Mouse (Mus musculus) embryonic stem cell, embryonic (primary cell): ENCODE results near the gene Klhl26.

Experiments
- CTCF ChIA-PET, 4 experiments: fragments of 300-600 bp in 2 of 4; fragments of 350-600 bp in 2 of 4; sonication (Branson Sonifier 250); formaldehyde crosslinking; loops; one replicate each; lab custom pipeline; 2022; ENCODE audit warnings: inconsistent platforms in 2 of 4; lab: Charles Lee
- POLR2A ChIA-PET, 4 experiments: fragments of 300-600 bp in 2 of 4; fragments of 350-600 bp in 2 of 4; sonication (Branson Sonifier 250); formaldehyde crosslinking; loops; one replicate each; lab custom pipeline; 2022; ENCODE audit warnings: antibody characterized with exemption in 4 of 4, inconsistent platforms in 1 of 4; lab: Charles Lee

Klhl26 gene

DNA sequence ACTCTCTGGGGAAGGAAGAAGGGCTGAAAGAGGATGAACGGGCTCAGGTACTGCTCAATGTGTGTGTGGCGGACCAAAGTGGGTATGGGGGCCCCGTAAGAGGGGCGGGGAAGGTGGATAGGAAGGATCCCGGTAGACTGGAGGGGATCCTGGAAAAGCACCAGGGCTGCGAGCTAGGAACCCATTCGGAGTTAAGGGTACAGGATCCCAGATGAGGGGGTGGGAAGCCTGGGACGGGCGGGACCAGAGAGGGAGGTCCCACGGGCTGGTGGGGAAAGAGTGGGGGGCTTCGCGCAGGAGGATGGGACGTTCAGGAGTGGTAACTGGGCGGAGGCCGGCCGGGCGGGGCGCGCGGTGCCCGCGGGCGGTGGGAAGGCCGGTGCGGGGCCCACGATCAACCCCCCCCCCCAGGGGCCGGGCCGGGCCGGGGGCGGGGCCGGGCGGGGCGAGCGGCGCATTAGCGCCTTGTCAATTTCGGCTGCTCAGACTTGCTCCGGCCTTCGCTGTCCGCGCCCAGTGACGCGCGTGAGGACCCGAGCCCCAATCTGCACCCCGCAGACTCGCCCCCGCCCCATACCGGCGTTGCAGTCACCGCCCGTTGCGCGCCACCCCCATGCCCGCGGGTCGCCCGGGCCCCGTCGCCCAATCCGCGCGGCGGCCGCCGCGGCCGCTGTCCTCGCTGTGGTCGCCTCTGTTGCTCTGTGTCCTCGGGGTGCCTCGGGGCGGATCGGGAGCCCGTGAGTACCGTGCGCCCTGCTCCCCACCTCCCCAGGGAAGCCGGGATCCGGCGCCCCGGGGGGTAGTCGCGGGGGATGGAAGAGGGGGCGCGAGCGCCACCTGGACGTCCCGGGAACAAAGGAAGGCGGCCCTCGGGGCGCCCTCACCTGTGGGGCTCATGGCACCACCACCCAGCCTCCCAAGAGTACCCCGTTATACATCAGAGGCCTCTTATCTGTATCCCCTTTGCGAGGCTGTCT, 16.2 kb upstream of the Klhl26 start, which contains the start of gene Crlf1:
TSS of gene Crlf1 (plus strand) at position 495 of the 977 bp plus-strand sequence.
- ChIA-PET POLR2A (interaction anchor here in 2 of 4 experiments (1.0 to 1.7 kb wide), 2 partner anchors 13 to 30 kb away, joined by 3 to 4 read pairs; partner anchors contain the start of gene Rex1bd (in 1 of the 2)), CTCF (no interaction called here)

DNA sequence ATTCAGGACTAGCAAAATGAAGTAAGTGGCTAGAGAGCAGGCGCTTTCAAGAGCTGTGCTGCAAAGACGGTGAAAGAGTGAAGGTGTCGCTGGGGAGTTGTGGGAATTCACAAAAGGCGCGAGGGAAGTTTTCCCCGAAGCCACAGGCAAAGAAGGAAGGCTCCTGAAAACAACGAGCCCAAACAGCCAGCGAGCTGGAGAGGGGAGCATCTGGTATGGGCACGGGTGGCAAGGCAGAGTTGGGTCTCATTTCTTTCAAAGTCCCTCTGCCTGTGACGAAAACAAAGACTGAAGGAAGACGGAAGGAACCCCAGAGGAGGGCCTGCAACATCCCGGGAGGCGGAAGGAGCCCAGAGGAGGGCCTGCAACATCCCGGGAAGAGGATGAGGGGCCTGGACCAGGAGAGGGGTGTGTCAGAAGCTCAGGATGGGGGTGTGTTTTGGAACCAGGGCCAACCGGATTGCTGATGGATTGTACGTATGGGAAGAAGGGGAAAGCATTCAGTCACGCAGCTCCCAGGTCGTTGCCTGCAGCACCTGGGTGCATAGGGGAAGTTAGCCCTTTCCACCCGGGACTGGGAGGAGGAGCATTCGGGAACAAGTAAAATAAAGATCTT, 14.2 kb upstream of the Klhl26 start:
- ChIA-PET POLR2A (interaction anchor here in 3 of 4 experiments (0.6 to 2.4 kb wide), 12 partner anchors 9 to 207 kb away, joined by 3 to 9 read pairs (median 4); partner anchors contain the start of genes Rex1bd (in 2 of the 3), Klhl26 (in 1 of the 3), Pgpep1 (in 1 of the 3) and Uba52 (in 1 of the 3)), CTCF (interaction anchor here in 3 of 4 experiments (0.6 to 1.2 kb wide), 5 partner anchors 8 to 349 kb away, joined by 3 to 10 read pairs (median 3); partner anchors contain the start of gene Arrdc2 (in 1 of the 3))

DNA sequence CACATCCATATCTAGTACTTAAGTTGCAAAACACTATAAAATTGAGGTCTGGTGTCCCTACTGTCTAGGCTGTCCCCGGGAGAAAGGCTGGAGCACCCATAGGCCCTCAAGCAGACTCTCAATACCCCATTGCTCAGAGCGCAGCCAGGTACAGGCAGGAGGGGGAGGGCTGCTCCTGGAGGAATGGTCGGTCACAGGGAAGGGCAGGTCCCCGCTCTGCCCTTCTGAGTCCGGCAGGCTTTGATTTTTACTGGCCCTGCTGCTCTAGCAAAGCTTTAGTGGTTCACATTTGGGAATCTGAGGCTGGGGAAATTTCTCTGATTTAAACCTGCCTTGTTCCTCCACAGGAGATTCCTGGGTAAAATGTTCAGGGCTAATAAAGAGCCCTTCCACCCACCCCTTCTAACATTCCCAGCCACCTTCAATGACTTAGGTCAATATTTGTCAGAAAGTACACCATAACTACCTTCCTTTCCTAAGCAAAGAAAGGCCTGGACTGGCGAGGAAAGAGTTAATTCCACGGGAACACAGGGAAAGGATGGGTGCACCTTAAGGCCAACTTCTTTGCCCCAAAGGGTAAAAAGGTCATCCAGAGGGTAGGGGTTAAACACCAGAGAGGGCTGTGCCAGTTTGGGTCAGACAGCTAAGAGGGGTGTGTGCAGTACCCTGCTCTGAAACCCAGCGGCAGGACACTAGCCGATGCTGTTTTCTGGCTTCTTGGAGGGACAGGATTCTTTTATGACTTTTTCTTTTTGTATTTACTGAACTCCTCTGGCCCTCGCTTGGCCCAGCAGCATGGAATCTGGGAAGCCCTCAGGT, 13.5 kb upstream of the Klhl26 start:
- ChIA-PET POLR2A (interaction anchor here in 2 of 4 experiments (0.6 to 2.4 kb wide), 10 partner anchors 10 to 208 kb away, joined by 3 to 9 read pairs (median 4); partner anchors contain the start of genes Klhl26 (in 1 of the 2), Pgpep1 (in 1 of the 2) and Uba52 (in 1 of the 2)), CTCF (interaction anchor here in 2 of 4 experiments (0.7 to 1.2 kb wide), 3 partner anchors 13 to 129 kb away, joined by 3 to 4 read pairs (median 3); no protein-coding TSS in a partner anchor)

DNA sequence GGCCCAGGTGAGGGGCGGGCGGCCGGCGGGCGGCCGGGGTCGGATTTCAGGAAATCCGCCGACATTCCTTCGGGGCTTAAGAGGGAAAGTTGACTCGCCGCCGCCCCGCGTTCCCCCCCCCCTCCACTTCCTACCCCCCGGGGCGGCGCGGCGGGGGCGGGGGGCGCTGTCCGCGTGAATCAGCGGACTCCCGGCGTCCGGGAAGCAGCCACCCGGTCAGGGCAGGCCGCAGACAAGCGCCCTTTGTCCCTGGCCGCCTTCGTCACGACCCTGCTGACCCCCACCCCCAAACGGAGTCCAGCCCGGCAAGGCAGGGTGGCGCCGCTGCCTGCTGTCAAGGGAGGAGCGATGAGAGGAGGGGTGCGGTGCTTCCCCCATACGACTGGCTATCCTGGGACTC, 12.8 kb upstream of the Klhl26 start:
- POLR2A ChIA-PET: interaction anchor here in 2 of 4 experiments (1.4 to 2.4 kb wide), 2 partner anchors 11 to 16 kb away, joined by 6 to 8 read pairs; no protein-coding TSS in a partner anchor
- CTCF ChIA-PET: no interaction called here

DNA sequence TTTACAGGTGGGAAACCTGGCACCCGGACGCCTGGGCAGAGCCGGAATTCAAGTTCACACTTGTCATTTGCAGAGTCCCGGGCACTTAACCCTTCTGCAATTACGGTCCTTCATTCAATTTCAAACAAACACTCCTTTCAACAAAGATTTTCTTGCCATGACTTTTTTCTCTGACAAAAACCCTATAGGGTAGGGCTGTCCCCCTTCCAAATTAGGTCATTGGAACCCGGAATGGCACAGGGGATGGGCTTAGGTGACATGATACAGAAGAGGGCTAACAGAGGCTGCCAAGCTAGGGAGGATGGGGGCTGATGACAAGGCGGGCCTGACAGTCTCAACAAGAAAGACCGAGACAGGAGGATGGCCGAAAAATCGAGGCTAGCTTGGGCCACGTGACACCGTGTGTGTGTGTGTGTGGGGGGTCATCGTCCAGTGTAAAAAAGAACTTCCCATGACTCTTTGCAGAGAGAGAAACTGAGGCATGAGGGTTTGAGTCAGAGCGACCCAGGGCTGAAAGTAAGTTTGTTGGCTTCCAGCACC, 12.2 kb upstream of the Klhl26 start:
- ChIA-PET POLR2A (interaction anchor here in 2 of 4 experiments (1.4 to 2.4 kb wide), 2 partner anchors 11 to 17 kb away, joined by 6 to 8 read pairs; no protein-coding TSS in a partner anchor), CTCF (no interaction called here)

DNA sequence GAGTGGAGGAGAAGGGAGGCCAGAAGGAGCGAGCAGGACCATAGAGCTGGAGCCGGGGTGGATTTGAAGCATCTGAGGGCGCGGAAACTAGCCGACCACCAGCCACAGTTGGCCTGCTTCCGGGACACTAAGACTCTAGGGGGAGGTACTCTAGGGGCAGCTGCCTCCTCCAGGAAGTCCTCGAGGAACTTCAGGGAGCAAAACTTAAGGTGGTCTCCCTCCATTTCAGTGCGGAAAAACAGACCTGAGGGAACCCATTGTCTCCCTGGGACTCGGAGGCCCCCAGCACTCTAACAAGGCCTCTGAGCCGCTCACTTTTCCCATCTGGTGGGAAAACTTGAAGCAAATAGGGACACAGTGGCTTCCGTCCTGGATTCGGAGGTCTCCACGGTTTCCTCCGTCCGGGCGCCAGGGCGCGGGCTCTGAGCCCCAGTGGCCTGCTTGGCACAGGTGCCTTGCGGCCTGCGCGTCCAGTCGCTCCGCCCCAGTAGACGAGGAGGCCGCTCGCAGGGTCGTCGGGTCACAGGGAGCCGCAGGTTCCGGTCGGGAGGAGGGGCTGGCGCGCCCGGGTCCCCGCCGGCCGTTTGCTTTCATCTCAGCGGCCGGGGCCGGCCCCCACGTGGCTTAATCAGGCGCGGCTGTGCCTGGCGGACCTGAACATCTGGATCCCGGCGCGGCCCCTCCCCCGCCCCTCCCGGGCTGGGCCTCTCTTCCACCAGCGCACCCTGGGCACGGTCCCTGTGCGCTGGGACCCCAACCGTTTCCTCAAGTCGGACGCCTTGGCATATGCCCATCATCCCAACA, 11.4 kb upstream of the Klhl26 start:
- CTCF ChIA-PET: no interaction called here
- POLR2A ChIA-PET: interaction anchor here in 2 of 4 experiments (0.7 to 1.4 kb wide), 5 partner anchors 11 to 194 kb away, joined by 3 to 6 read pairs (median 3); partner anchors contain the start of genes Ell (in 1 of the 2) and Klhl26 (in 1 of the 2)

DNA sequence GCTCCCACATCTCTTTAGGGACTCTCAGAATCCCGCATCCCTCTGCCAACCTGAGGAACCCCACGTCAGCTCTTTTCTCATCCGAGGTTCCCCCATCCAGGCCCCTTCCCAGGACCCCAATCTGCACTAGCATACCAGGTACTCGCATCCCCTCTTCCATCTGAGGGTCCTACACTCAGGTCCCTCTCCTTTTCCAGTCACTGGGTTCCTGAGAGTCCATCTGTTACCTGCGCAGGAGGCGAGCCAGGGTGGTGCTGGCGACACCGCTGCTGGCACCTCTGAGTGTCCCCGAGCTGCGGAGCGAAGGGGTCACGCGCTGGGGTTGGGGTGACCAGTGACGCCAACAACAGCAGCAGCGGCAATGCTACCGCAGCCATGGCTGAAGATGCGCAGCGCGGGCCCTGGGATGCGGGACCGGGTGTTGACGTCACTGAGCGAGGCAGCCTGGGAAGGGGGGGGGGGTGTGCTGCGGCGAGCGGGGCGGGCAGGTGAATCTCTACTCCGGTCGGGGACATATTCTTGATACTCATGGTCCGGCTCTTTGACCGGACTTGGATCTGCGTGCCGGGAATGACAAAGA, 10.3 kb upstream of the Klhl26 start, which contains the start of gene Tmem59l:
TSS of gene Tmem59l (minus strand) at position 418 of the 580 bp plus-strand sequence.
- ChIA-PET CTCF (interaction anchor here in 1 of 4 experiments (0.6 kb wide), 1 partner anchor 18 kb away, joined by 3 read pairs; no protein-coding TSS in a partner anchor), POLR2A (interaction anchor here (1.0 to 1.6 kb wide), 6 partner anchors 10 to 52 kb away, joined by 3 to 8 read pairs (median 3); partner anchors contain the start of genes Klhl26 (in 3 of the 4), Ell (in 1 of the 4) and Rex1bd (in 1 of the 4))

DNA sequence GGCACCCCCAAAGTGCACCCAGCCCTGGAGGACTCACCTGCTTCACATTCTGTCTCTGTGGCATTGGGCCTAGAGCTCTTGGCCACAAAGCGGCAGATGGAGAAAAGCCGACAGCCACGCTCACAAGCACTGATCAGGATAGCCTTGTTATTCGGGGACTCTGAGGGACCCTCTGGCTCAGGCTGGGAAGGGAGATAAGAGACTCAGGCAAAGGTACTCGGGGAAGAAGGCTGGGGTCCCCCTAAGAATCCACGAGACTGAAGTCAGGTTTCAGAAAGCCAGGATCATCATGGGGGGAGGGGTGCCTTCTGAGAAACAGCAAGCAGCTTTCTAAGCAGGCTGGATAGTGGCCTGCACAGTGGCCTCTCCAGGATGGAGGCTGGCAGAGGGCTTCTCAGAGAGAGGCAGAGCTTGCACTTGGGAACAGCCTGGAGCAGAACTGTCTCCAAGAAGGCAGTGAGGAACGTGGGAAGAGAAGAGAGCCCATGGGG, 9.5 kb upstream of the Klhl26 start:
- ChIA-PET CTCF (interaction anchor here in 1 of 4 experiments (0.6 to 1.0 kb wide), 2 partner anchors 10 to 19 kb away, joined by 3 read pairs; partner anchors contain the start of gene Klhl26), POLR2A (interaction anchor here (1.0 to 1.6 kb wide), 7 partner anchors 9 to 23 kb away, joined by 3 to 8 read pairs (median 4); partner anchors contain the start of genes Klhl26 (in 3 of the 4) and Rex1bd (in 1 of the 4))

DNA sequence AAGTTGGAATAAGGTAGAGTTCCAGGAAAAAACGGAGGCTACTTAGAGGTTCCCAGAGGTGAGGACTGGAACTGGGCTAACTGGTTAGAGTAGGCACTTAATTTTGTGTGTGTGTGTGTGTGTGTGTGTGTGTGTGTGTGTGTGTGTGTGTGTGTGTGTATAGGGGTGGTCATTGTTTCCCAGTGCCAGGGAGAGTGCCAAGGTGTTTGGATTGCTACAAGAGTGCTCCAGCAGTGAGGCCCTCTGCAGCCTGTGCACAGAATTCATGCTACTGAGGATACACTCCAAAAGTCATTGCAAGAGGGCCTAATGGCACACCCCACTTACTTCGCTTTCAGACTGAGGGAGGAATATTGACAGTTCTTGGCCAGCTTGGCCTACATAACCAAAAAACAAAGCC, 6.2 kb upstream of the Klhl26 start:
- POLR2A ChIA-PET: no interaction called here

DNA sequence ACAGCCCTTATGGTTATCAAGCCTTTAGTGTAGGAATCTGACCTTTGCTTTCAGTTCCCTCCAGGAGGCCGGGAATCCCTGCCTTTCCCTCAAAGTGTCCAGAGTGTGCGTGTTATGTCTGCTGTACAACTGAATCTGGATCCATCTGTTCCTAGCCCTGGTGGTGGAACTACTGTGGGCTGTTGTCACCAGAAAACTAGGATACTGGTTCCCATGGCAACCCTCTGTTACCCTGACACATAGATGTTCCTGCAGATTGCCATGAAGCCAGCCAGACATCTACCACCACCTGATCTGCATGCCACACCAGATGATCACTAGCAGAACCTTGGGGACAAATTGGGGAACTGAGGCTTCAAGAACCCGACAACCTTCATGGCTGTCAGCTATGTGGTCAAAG, 5.1 kb upstream of the Klhl26 start:
- CTCF ChIA-PET: interaction anchor here in 1 of 4 experiments (0.6 kb wide), 1 partner anchor 282 kb away, joined by 3 read pairs; no protein-coding TSS in a partner anchor
- POLR2A ChIA-PET: no interaction called here

More for the DNA sequence above, 6.2 kb upstream of the Klhl26 start:
- CTCF ChIA-PET: no interaction called here

DNA sequence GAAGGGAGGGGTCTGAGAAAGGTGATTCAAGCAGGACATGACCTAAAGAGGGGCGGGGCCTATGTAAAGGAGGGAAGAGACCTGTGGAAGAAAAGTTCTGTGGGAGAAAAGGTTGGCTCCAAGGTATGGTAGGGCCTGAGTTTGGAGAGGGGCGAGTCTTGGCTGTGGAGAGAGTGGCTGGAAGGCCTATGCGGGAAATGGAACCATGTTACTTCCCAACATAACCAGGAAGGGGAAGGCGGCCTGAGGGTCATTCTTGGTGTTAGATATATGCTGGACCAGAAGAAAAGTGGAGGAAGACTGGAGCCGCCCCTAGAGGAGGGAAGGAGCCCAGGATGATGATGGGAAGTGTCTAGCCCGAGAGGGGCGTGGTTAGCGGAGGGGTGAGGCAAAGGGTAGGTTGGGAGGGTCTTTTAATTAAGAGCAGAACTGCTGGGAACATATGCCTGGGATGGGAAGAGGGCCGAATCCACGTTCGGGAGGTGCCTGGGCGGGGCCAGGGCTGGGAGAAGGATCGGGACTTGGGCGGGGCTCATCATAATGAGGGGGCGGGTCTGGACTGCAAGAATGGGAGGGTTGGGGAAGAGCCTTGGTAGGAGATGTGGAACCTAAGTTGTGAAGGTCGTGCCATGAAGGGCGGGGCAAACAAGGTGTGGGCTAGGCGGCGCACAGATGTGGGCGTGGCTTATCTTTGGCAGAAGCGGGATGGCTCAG, 658 bp upstream of the Klhl26 start:
- CTCF ChIA-PET: interaction anchor here in 3 of 4 experiments (0.5 to 1.3 kb wide), 13 partner anchors 17 to 362 kb away, joined by 3 to 14 read pairs (median 4); partner anchors contain the start of genes Arrdc2 (in 1 of the 3), Homer3 (in 1 of the 3) and Rex1bd (in 1 of the 3)
- POLR2A ChIA-PET: interaction anchor here (0.6 to 2.0 kb wide), 68 partner anchors 9 to 728 kb away, joined by 3 to 32 read pairs (median 4); partner anchors contain the start of genes Arrdc2 (in 2 of the 4), Ell (in 2 of the 4), Fkbp8 (in 2 of the 4) and Kxd1 (in 2 of the 4)

DNA sequence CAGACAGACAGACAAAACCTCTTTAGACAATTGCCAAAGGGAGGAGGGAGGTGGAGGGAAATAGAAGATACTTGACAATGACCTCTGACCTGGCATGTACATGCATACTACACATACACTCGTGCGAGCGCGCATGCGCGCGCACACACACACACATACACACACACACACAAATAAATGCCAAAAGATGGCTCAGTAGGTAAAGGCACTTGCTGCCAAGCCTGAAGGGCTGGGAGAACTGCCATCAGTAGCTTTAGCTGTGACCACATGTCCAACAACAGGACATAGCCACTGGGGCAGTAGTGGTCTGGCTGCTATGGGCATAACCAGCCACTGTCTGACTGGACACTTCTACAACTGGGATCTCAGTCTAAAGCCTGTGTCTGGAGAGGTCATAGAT, 4.9 kb downstream of the Klhl26 start:
- POLR2A ChIA-PET: interaction anchor here in 2 of 4 experiments (1.0 to 1.7 kb wide), 4 partner anchors 20 to 226 kb away, joined by 3 to 6 read pairs (median 4); partner anchors contain the start of genes Jund (in 1 of the 2) and Rex1bd (in 1 of the 2)
- CTCF ChIA-PET: interaction anchor here in 1 of 4 experiments (1.2 kb wide), 1 partner anchor 34 kb away, joined by 5 read pairs; no protein-coding TSS in a partner anchor

DNA sequence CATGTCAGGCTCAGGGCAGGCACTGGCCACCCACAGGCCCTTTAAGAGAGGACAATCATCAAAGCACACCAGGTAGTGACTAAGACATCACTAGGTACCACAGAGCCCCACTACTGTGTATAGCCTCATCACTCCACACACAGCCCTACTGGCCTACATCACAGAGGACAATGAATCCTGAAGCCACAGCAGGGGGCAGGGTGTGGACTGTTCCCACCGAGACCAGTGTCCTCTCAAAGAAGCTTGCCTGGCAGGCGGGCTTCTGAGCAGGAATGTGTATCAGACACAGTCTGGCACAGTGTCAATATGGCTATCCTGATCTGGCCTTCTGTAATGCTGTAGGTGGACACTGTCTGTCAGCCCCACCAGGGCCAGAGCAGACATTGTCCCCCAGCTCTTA, 6.8 kb downstream of the Klhl26 start:
- ChIA-PET POLR2A (interaction anchor here in 3 of 4 experiments (0.6 to 1.7 kb wide), 10 partner anchors 14 to 179 kb away, joined by 3 to 6 read pairs (median 4); partner anchors contain the start of gene Ell (in 2 of the 3)), CTCF (interaction anchor here in 1 of 4 experiments (0.6 kb wide), 1 partner anchor 129 kb away, joined by 3 read pairs; no protein-coding TSS in a partner anchor)

DNA sequence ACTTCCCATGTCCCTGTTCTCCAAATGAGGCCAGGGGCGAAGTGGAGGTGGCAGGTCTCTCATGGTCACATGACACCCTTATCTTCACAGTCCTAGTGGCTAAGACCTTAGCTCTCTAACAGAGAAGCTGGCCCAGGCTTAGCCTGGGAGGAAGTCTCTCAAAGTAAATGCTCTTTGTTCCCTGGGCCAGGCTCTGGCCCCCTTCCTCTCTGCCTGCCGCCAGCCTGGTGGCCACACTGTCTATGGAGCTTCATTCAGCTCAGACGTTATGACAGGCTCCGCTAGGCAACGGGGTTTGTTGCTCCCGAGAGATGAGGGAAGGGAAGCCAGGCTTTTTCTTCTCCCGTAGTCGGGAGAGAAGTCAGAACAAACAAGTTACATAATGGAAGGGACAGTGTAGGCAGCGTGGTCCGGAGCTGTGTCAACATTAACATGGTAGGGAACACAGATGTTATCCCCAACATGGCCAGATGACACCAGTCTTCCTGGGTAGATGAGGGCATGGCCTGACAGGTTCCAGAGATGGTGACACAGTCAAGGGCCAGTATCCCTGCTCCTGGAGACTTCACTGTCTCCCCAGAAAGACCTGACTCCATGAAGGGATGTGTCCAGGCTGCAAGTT, 7.4 kb downstream of the Klhl26 start:
- CTCF ChIA-PET: interaction anchor here in 2 of 4 experiments (0.6 kb wide), 2 partner anchors 10 to 130 kb away, joined by 3 read pairs; no protein-coding TSS in a partner anchor
- POLR2A ChIA-PET: interaction anchor here in 3 of 4 experiments (0.6 to 1.7 kb wide), 11 partner anchors 11 to 1200 kb away, joined by 3 to 10 read pairs (median 3); partner anchors contain the start of gene Ell (in 1 of the 3)
